Mouse (Mus musculus) myocyte (in vitro differentiated cells): ENCODE data around the gene Dmrt1. TPM values are rescaled to one million over a fixed set of nuclear protein-coding genes. Genes with fewer than 3 reads are reported as not detected.

Experiments used
- H3K27me3 ChIP-seq: one replicate; pipeline ENCODE4 v1.6.1; 2011; ENCODE audit not compliant: control insufficient read depth, insufficient read depth, insufficient read length
- H3K36me3 ChIP-seq: one replicate; pipeline ENCODE4 v1.6.1; 2011; ENCODE audit not compliant: control insufficient read depth, insufficient read depth
- H3K4me2 ChIP-seq: one replicate; pipeline ENCODE4 v1.6.1; 2011; ENCODE audit warnings: low read depth, control low read depth
- H3K4me3 ChIP-seq: one replicate; pipeline ENCODE4 v1.5.1; 2011; ENCODE audit warnings: mild to moderate bottlenecking, control low read depth, moderate library complexity
- H3K79me2 ChIP-seq: one replicate; pipeline ENCODE4 v1.6.1; 2011; ENCODE audit not compliant: control insufficient read depth, insufficient read depth
- H3ac ChIP-seq: one replicate; pipeline ENCODE4 v1.6.1; 2011; ENCODE audit not compliant: control insufficient read depth, insufficient read length
- CEBPB ChIP-seq: IDR thresholded peaks from 2 replicates; pipeline ENCODE4 v1.6.1; 2011; ENCODE audit warnings: mild to moderate bottlenecking, moderate library complexity; ENCODE audit not compliant: poor library complexity, insufficient read depth, severe bottlenecking
- E2F4 ChIP-seq: IDR thresholded peaks from one replicate; pipeline ENCODE4 v1.6.1; 2011; ENCODE audit warnings: mild to moderate bottlenecking, control low read depth, moderate library complexity; ENCODE audit not compliant: insufficient read depth
- MAX ChIP-seq: IDR thresholded peaks from one replicate; pipeline ENCODE4 v1.6.1; 2011; ENCODE audit warnings: low read depth, mild to moderate bottlenecking, control low read depth
- MYOD1 ChIP-seq, 3 experiments: IDR thresholded peaks; one replicate each; pipeline ENCODE4 v1.6.1; 2011; ENCODE audit warnings: control low read depth in 2 of 3, low read depth in 2 of 3, mild to moderate bottlenecking in 2 of 3, moderate library complexity in 1 of 3; ENCODE audit not compliant: insufficient read length in 2 of 3, control insufficient read depth in 1 of 3
- MYOG ChIP-seq, 3 experiments: IDR thresholded peaks; one replicate each; pipeline ENCODE4 v1.6.1; 2011; ENCODE audit warnings: control low read depth in 2 of 3, low read depth in 2 of 3, mild to moderate bottlenecking in 2 of 3; ENCODE audit not compliant: insufficient read length in 2 of 3, control insufficient read depth in 1 of 3, insufficient read depth in 1 of 3
- POLR2A ChIP-seq: IDR thresholded peaks from one replicate; pipeline ENCODE4 v1.6.1; 2011; ENCODE audit warnings: low read depth, mild to moderate bottlenecking, control low read depth, moderate library complexity; ENCODE audit not compliant: insufficient read length
- POLR2AphosphoS2 ChIP-seq: IDR thresholded peaks from one replicate; pipeline ENCODE4 v1.6.1; 2011; ENCODE audit warnings: low read depth, control low read depth; ENCODE audit not compliant: insufficient read length
- REST ChIP-seq: IDR thresholded peaks from one replicate; pipeline ENCODE4 v1.6.1; 2011; ENCODE audit warnings: mild to moderate bottlenecking, control low read depth, moderate library complexity; ENCODE audit not compliant: insufficient read depth, insufficient read length
- SRF ChIP-seq: IDR thresholded peaks from one replicate; pipeline ENCODE4 v1.6.1; 2011; ENCODE audit warnings: low read depth; ENCODE audit not compliant: control insufficient read depth, insufficient read length
- TCF12 ChIP-seq: IDR thresholded peaks from one replicate; pipeline ENCODE4 v1.6.1; 2011; ENCODE audit warnings: mild to moderate bottlenecking, control low read depth; ENCODE audit not compliant: poor library complexity, insufficient read depth, severe bottlenecking
- TCF3 ChIP-seq: IDR thresholded peaks from one replicate; pipeline ENCODE4 v1.6.1; 2011; ENCODE audit warnings: low read depth, control low read depth; ENCODE audit not compliant: insufficient read length
- USF1 ChIP-seq: IDR thresholded peaks from one replicate; pipeline ENCODE4 v1.6.1; 2011; ENCODE audit warnings: low read depth, mild to moderate bottlenecking, control low read depth, moderate library complexity
- polyA plus RNA-seq: library from polyadenylated mRNA; unstranded; fragments of >200 nt; fragmentation: generic; extraction: Trizol; gene quantifications from one replicate; pipeline ENCODE4 v1.2.1, GENCODE M21; 2012; ENCODE audit warnings: missing spikeins

The Dmrt1 gene
- polyA plus RNA-seq, 1 experiment, result 0.13 TPM

GRCm38 (mm10) chr19:25648701-25649100, 143.3 kb downstream of the Dmrt1 start:
- no peak for TF ChIP-seq CEBPB
- TF ChIP-seq TCF3, result no peak
- TF ChIP-seq E2F4, result no peak
- no peak for TF ChIP-seq MAX
- TF ChIP-seq MYOD1 (IDR thresholded peaks at IDR 0.05; ENCODE audit: control insufficient read depth in 1 of 3, insufficient read length in 2 of 3, low read depth in 2 of 3), result no peak
- TF ChIP-seq REST, result no peak
- TF ChIP-seq POLR2AphosphoS2, result no peak
- TF ChIP-seq POLR2A, result no peak
- no peak for TF ChIP-seq SRF
- TF ChIP-seq TCF12, result no peak
- no peak for TF ChIP-seq MYOG (IDR thresholded peaks at IDR 0.05; ENCODE audit: control insufficient read depth in 1 of 3, insufficient read depth in 1 of 3, insufficient read length in 2 of 3, low read depth in 2 of 3)
- TF ChIP-seq USF1, result no peak

GRCm38 (mm10) chr19:25650474-25650873, 145.1 kb downstream of the Dmrt1 start:
- H3K4me3 ChIP-seq, result no peak overlapping the region
- no peaks in the 10 kb centered on the region for H3K36me3 ChIP-seq
- TF ChIP-seq POLR2AphosphoS2, result no peak
- no peak for TF ChIP-seq MYOD1 (IDR thresholded peaks at IDR 0.05; ENCODE audit: control insufficient read depth in 1 of 3, insufficient read length in 2 of 3, low read depth in 2 of 3)
- TF ChIP-seq SRF, result no peak
- TF ChIP-seq TCF3, result no peak
- no peak for TF ChIP-seq MAX
- no peak for TF ChIP-seq MYOG (IDR thresholded peaks at IDR 0.05; ENCODE audit: control insufficient read depth in 1 of 3, insufficient read depth in 1 of 3, insufficient read length in 2 of 3, low read depth in 2 of 3)
- TF ChIP-seq CEBPB, result no peak
- no peak for TF ChIP-seq E2F4
- TF ChIP-seq REST, result no peak
- TF ChIP-seq TCF12, result no peak
- no peak for TF ChIP-seq POLR2A
- TF ChIP-seq USF1, result no peak
- H3K79me2 ChIP-seq, result no peaks in the 10 kb centered on the region
- H3ac ChIP-seq, result no peak overlapping the region
- H3K27me3 ChIP-seq, result no peaks in the 10 kb centered on the region
- H3K4me2 ChIP-seq, result no peak overlapping the region

More at GRCm38 (mm10) chr19:25648701-25649100, 143.3 kb downstream of the Dmrt1 start:
- no peaks in the 10 kb centered on the region for H3K27me3 ChIP-seq
- no peaks in the 10 kb centered on the region for H3K36me3 ChIP-seq
- H3K4me3 ChIP-seq, result no peak overlapping the region
- no peaks in the 10 kb centered on the region for H3K79me2 ChIP-seq
- H3K4me2 ChIP-seq, result no peak overlapping the region
- no peak overlapping the region for H3ac ChIP-seq

- Histone ChIP-seq H3K27me3 (no peaks in the 10 kb centered on the region), H3K4me2 (no peak overlapping the region), H3K79me2 (no peaks in the 10 kb centered on the region), H3ac (no peak overlapping the region), H3K4me3 (no peak overlapping the region), H3K36me3 (no peaks in the 10 kb centered on the region)
- TF ChIP-seq E2F4 (no peak), TCF12 (no peak), MAX (no peak), MYOG (IDR thresholded peaks at IDR 0.05; ENCODE audit: control insufficient read depth in 1 of 3, insufficient read depth in 1 of 3, insufficient read length in 2 of 3, low read depth in 2 of 3) (no peak), POLR2A (no peak), USF1 (no peak)
Observed at GRCm38 (mm10) chr19:25652560-25652959, 147.1 kb downstream of the Dmrt1 start.

Other genes with a start within 250 kb of the Dmrt1 start
- gene Dmrt3, start 104.7 kb downstream of the Dmrt1 start, polyA plus RNA-seq, result 0.06 TPM
- 1.8 TPM for gene Dmrt2, start 166.8 kb downstream of the Dmrt1 start, polyA plus RNA-seq